Mouse (Mus musculus) layer of hippocampus, adult 18-20 months (tissue): ENCODE measurements around the gene Rfpl4b. TPM values are rescaled to one million over a fixed set of nuclear protein-coding genes. Genes with fewer than 3 reads are reported as not detected.
"Not testable (repeated sequence)": the region's sequence is repeated elsewhere in the genome, so short reads cannot be mapped to it uniquely, and the experiment has no call there.

ENCODE experiments used
- DNase-seq, 2 experiments: peaks; one replicate each; pipeline ENCODE4 v3.0.0; 2022; ENCODE audit warnings: low spot score in 2 of 2
- long read RNA-seq: library from polyadenylated mRNA; stranded (forward); transcript quantifications from one replicate; pipeline ENCODE4 v2.0.0, GENCODE M21; 2021
- total RNA-seq, 2 experiments: library from RNA; stranded (reverse); gene quantifications; 2 replicates each; pipeline ENCODE4 v1.2.3; 2021

Gene Rfpl4b
- total RNA-seq = not detected
- long read RNA-seq = 0 reads

GRCm38 (mm10) chr10:38821679-38822078, at the start of gene Rfpl4b:
Gene Rfpl4b, minus strand, starts transcription at chr10:38821779.
- DNase-seq = no peak

GRCm38 (mm10) chr10:38855186-38855585, 33.6 kb upstream of the Rfpl4b start:
- no peak for DNase-seq

GRCm38 (mm10) chr10:38850006-38850405, 28.4 kb upstream of the Rfpl4b start:
- DNase-seq = not testable (repeated sequence)

DNA sequence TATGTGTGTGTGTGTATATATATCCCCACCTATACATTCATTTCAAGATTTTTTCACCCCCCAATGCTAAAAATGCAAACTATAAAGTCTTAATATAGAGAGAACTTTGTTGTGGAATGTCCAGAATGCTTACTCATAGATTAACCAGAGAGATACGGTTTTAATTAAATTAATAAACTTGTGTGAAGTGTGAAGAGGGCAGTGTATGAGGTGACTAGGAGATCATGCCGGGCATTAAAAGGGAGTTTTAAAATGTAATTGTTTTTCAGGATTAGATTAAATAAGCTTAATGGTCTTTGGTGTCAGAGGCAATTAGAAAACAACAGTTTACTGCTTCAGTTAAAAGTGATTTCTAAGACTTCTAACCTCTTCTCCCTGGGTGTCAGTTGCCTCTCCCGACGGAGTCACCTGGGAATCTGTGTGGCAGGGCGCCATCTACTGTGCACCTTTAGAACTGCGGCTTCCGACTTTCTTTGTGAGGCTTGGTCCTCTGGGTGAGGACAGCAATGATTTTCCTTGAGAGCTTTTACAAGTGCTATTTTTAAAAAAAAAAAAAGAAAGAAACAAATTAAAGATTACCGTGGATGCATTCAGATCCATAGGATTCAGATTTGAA, 27.4 kb upstream of the Rfpl4b start:
- DNase-seq = peak; percentile 56 to 84

- peak in 1 of 2 experiments; percentile 2 for DNase-seq
Measured at GRCm38 (mm10) chr10:38848231-38848630, 26.7 kb upstream of the Rfpl4b start.

GRCm38 (mm10) chr10:38823741-38824140, 2.2 kb upstream of the Rfpl4b start:
- DNase-seq = no peak

GRCm38 (mm10) chr10:38806056-38806455, 15.5 kb downstream of the Rfpl4b start:
- no peak for DNase-seq

- DNase-seq = no peak
Measured at GRCm38 (mm10) chr10:38804047-38804446, 17.5 kb downstream of the Rfpl4b start.

GRCm38 (mm10) chr10:38803304-38803703, 18.3 kb downstream of the Rfpl4b start:
- no peak for DNase-seq

DNA sequence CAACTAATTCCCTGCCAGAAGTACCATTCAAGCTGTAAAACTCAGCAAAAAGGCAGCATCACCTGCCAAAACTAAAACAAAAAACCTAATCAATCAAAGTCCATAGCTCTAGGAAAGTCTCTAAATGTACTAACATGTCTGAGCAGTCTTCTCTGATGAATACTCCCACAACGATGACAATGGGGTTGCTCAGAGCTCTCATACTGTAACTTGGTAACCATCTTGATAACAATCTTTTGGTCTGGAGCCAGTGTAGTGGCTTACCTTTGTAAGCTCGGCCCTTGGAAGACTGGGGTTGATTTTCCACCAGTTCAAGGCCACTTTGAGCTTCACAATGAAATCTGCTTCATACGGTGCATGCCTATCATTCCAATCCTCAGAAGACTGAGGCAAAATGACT, 33.0 kb downstream of the Rfpl4b start:
- DNase-seq = no peak

Other genes starting within 250 kb of the Rfpl4b start
- 1 to 10 TPM; 3.1 to 3.4 TPM for gene Lama4, start 143.7 kb upstream of the Rfpl4b start, total RNA-seq